Mouse (Mus musculus) CD4-positive, CD25-positive, alpha-beta regulatory T cell, adult 2 months (primary cell): ENCODE measurements around the gene BC061237.
"Not testable (repeated sequence)": the region's sequence is repeated elsewhere in the genome, so short reads cannot be mapped to it uniquely, and the experiment has no call there.

Experiments
- DNase-seq: peaks from one replicate; pipeline ENCODE4 v3.0.0-alpha.2; 2012; ENCODE audit warnings: low read depth, low spot score

The BC061237 gene

GRCm38 (mm10) chr14:44492163-44492562 is at the start of gene BC061237:
Gene BC061237 (plus strand): TSS chr14:44492463.
- DNase-seq = not testable (repeated sequence)

- DNase-seq = not testable (repeated sequence)
Observed at GRCm38 (mm10) chr14:44517976-44518375, 25.7 kb downstream of the BC061237 start, which contains the start of gene Gm17093. Gene Gm17093 (plus strand): TSS chr14:44518276.

- DNase-seq = not testable (repeated sequence)
Observed at GRCm38 (mm10) chr14:44547961-44548360, 55.7 kb downstream of the BC061237 start.
